Mouse (Mus musculus) midbrain, embryonic 11.5 days (tissue): ENCODE data around the gene Akr1a1. TPM values are rescaled to one million over a fixed set of nuclear protein-coding genes. Genes with fewer than 3 reads are reported as not detected.

ENCODE experiments used
- ATAC-seq: fragments of 200-750 bp; cut with Nextera tagmentation; 2 replicates; pipeline ENCODE4 v1.8.0; 2017; ENCODE audit warnings: moderate TSS enrichment, moderate library complexity; ENCODE audit not compliant: low FRiP score
- DNase-seq: peaks from one replicate; pipeline ENCODE4 v3.0.0; 2015; ENCODE audit warnings: low spot score; ENCODE audit errors: missing footprints
- H3K27ac ChIP-seq: fragments of 300-500 bp; sonication (generic); 2 replicates; pipeline ENCODE4 v1.5.1; 2014; ENCODE audit warnings: low read depth, low read length
- H3K27me3 ChIP-seq: fragments of 300-500 bp; sonication (generic); 2 replicates; pipeline ENCODE4 v1.6.1; 2014; ENCODE audit warnings: mild to moderate bottlenecking, low read length, moderate library complexity, mixed read lengths; ENCODE audit not compliant: control insufficient read depth, insufficient read depth
- H3K36me3 ChIP-seq: fragments of 300-500 bp; sonication (generic); 2 replicates; pipeline ENCODE4 v1.6.1; 2014; ENCODE audit warnings: mild to moderate bottlenecking, low read length, moderate library complexity, mixed read lengths; ENCODE audit not compliant: control insufficient read depth, insufficient read depth
- H3K4me1 ChIP-seq: fragments of 300-500 bp; sonication (generic); 2 replicates; pipeline ENCODE4 v1.6.1; 2014; ENCODE audit warnings: low read length; ENCODE audit not compliant: control insufficient read depth, insufficient read depth
- H3K4me2 ChIP-seq: fragments of 300-500 bp; sonication (generic); 2 replicates; pipeline ENCODE4 v1.6.1; 2014; ENCODE audit warnings: mild to moderate bottlenecking, moderate library complexity
- H3K4me3 ChIP-seq: fragments of 300-500 bp; sonication (generic); 2 replicates; pipeline ENCODE4 v1.5.1; 2014; ENCODE audit warnings: low read depth, low read length
- H3K9ac ChIP-seq: fragments of 300-500 bp; sonication (generic); 2 replicates; pipeline ENCODE4 v1.6.1; 2014; ENCODE audit warnings: low read length
- H3K9me3 ChIP-seq: fragments of 300-500 bp; sonication (generic); 2 replicates; pipeline ENCODE4 v1.6.1; 2016; ENCODE audit warnings: low read length; ENCODE audit not compliant: control insufficient read depth
- WGBS: fragments of 180-500 bp; shearing (Covaris S2); extraction: QIAGEN DNeasy Blood & Tissue Kit; methylation state at CpG from one replicate; pipeline ENCODE4 v1.1.7; 2014; 5-methylcytosine and 5-hydroxymethylcytosine counted together
- polyA plus RNA-seq: library from polyadenylated mRNA; unstranded; fragments of >200 nt; fragmentation: Nextera tagmentation; extraction: Ambion mirVana; gene quantifications from 2 replicates; pipeline ENCODE4 v1.2.1, GENCODE M21; 2014

The Akr1a1 gene
- polyA plus RNA-seq, 1 experiment from 2014 or later, result 544 TPM

GRCm38 (mm10) chr4:116626658-116627358 is 24.7 kb downstream of the Akr1a1 start:
- peak overlapping the region; percentile 92 for H3K27ac ChIP-seq
- peak overlapping the region; percentile 85 for H3K4me2 ChIP-seq
- H3K4me1 ChIP-seq, result peaks cover 8% of the 10 kb centered on the region
- peak overlapping the region; percentile 99 for H3K4me3 ChIP-seq
- H3K36me3 ChIP-seq, result peaks cover 4% of the 10 kb centered on the region; the same call in 1 of the 2 replicates
- peak overlapping the region; percentile 99 for H3K9ac ChIP-seq
- no peaks in the 10 kb centered on the region for H3K9me3 ChIP-seq
- H3K27me3 ChIP-seq, result no peaks in the 10 kb centered on the region
- DNase-seq, result peak; percentile 99
- 0% methylated on average over 52 of the region's 53 CpGs for WGBS
- ATAC-seq, result peak; percentile 85

GRCm38 (mm10) chr4:116624831-116625230 is 26.6 kb downstream of the Akr1a1 start:
- no peak overlapping the region; the same call in 1 of the 2 replicates for H3K4me2 ChIP-seq
- ATAC-seq (no peak), DNase-seq (no peak)
- H3K36me3 ChIP-seq, result peaks cover 15% of the 10 kb centered on the region
- no peak overlapping the region for H3K4me3 ChIP-seq
- H3K27ac ChIP-seq, result no peak overlapping the region
- WGBS, result 94% methylated on average over 4 of the region's 4 CpGs
- H3K9ac ChIP-seq, result no peak overlapping the region
- H3K9me3 ChIP-seq, result no peaks in the 10 kb centered on the region
- H3K4me1 ChIP-seq, result peaks cover 8% of the 10 kb centered on the region
- H3K27me3 ChIP-seq, result no peaks in the 10 kb centered on the region

- peaks cover 27% of the 10 kb centered on the region for H3K36me3 ChIP-seq
- ATAC-seq (no peak), DNase-seq (no peak)
- H3K4me1 ChIP-seq, result no peaks in the 10 kb centered on the region
- 98% methylated on average over 2 of the region's 2 CpGs for WGBS
- H3K9ac ChIP-seq, result no peak overlapping the region
- no peaks in the 10 kb centered on the region for H3K9me3 ChIP-seq
- no peak overlapping the region for H3K4me3 ChIP-seq
- no peaks in the 10 kb centered on the region for H3K27me3 ChIP-seq
- no peak overlapping the region for H3K27ac ChIP-seq
- H3K4me2 ChIP-seq, result no peak overlapping the region
Measured at GRCm38 (mm10) chr4:116615237-116615636, 36.2 kb downstream of the Akr1a1 start.

GRCm38 (mm10) chr4:116612621-116613020 is 38.9 kb downstream of the Akr1a1 start:
- Histone ChIP-seq H3K36me3 (peaks cover 32% of the 10 kb centered on the region), H3K4me2 (no peak overlapping the region), H3K9me3 (no peaks in the 10 kb centered on the region), H3K4me1 (no peaks in the 10 kb centered on the region), H3K27ac (no peak overlapping the region), H3K27me3 (no peaks in the 10 kb centered on the region), H3K9ac (no peak overlapping the region), H3K4me3 (no peak overlapping the region)
- WGBS, result 95% methylated on average over 2 of the region's 2 CpGs
- no peak for DNase-seq
- no peak for ATAC-seq

- peak overlapping the region; percentile 60 for H3K4me3 ChIP-seq
- peaks cover 15% of the 10 kb centered on the region for H3K4me1 ChIP-seq
- ATAC-seq (peak; percentile 94), DNase-seq (peak; percentile 96)
- peak overlapping the region; percentile 87 for H3K4me2 ChIP-seq
- under 1% methylated on average over 50 of the region's 50 CpGs for WGBS
- peaks cover 14% of the 10 kb centered on the region; the same call in 1 of the 2 replicates for H3K36me3 ChIP-seq
- no peaks in the 10 kb centered on the region for H3K9me3 ChIP-seq
- H3K9ac ChIP-seq, result peak overlapping the region; percentile 75
- H3K27ac ChIP-seq, result peak overlapping the region; percentile 48; the same call in 1 of the 2 replicates
- H3K27me3 ChIP-seq, result no peaks in the 10 kb centered on the region
Measured at GRCm38 (mm10) chr4:116596978-116597881, 54.2 kb downstream of the Akr1a1 start.

GRCm38 (mm10) chr4:116596379-116596778 is 55.1 kb downstream of the Akr1a1 start, which contains the start of gene Ccdc17:
Gene Ccdc17, plus strand, starts transcription at chr4:116596654.
- peak within 1 kb of the TSS; percentile 60 for H3K4me3 ChIP-seq
- H3K27me3 ChIP-seq, result no peaks in the 10 kb centered on the region
- peak within 1 kb of the TSS; percentile 48; the same call in 1 of the 2 replicates for H3K27ac ChIP-seq
- ATAC-seq (no peak), DNase-seq (no peak)
- H3K36me3 ChIP-seq, result peaks cover 18% of the 10 kb centered on the region; the same call in 1 of the 2 replicates
- H3K4me1 ChIP-seq, result peaks cover 15% of the 10 kb centered on the region
- no peaks in the 10 kb centered on the region for H3K9me3 ChIP-seq
- 33% methylated on average over 5 of the region's 5 CpGs for WGBS
- H3K4me2 ChIP-seq, result peak within 1 kb of the TSS; percentile 87
- H3K9ac ChIP-seq, result peak within 1 kb of the TSS; percentile 75

GRCm38 (mm10) chr4:116595793-116596192 is 55.7 kb downstream of the Akr1a1 start:
- no peaks in the 10 kb centered on the region for H3K9me3 ChIP-seq
- H3K27ac ChIP-seq, result no peak overlapping the region
- ATAC-seq (no peak), DNase-seq (no peak)
- peaks cover 15% of the 10 kb centered on the region for H3K4me1 ChIP-seq
- no peak overlapping the region for H3K4me2 ChIP-seq
- 83% methylated on average over 8 of the region's 8 CpGs for WGBS
- H3K9ac ChIP-seq, result no peak overlapping the region
- no peak overlapping the region for H3K4me3 ChIP-seq
- H3K36me3 ChIP-seq, result peaks cover 19% of the 10 kb centered on the region
- no peaks in the 10 kb centered on the region for H3K27me3 ChIP-seq
